Mouse (Mus musculus): ENCODE results near the gene Slc10a7. TPM values are rescaled to one million over a fixed set of nuclear protein-coding genes. Genes with fewer than 3 reads are reported as not detected.
"Not testable (repeated sequence)": the region's sequence is repeated elsewhere in the genome, so short reads cannot be mapped to it uniquely, and the experiment has no call there.

Slc10a7 gene
- total and polyA plus RNA-seq, 3 experiments = 6.6 to 23.2 (median 19.0) TPM

DNA sequence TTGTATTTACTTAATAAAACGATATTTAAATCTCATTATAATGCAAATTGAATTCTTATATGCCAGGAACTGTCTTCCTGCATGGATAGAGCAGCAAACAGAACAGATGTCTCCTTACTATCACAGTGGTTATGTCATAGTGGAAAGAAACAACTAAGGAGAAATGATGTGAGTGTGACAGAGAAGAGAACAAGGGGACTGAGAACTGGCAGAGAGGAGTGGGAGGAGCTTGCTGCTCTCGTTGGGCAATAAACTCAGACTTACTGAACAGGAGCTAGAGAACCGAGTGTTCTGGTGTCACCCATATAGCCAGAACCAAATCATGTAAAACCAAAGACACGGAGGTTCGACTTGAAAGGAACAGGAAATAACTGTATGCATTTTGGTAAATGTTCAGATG is 158.3 kb downstream of the Slc10a7 start:
- no peak for DNase-seq

GRCm38 (mm10) chr8:78668206-78668605 is 159.1 kb downstream of the Slc10a7 start:
- DNase-seq = no peak

DNA sequence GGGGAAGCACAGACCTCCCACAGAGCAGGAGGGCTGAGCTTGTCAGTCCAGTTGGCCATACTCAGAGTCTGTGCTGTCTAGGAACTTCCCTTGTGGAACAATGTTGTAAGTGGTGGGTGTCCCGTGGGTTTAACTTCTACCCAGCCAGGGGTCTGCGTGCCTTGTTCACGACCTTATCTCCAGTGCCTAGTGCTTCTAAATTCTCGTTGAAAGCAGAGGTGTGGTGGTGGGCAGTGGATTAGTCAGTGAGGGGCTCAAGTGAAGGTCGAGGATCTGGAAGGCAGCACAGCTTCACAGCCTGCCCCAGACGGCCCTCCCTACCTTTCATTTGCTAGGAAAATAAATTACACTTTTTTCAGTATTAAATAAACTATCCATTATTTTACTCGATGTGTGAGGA is 161.1 kb downstream of the Slc10a7 start:
- DNase-seq = no peak

GRCm38 (mm10) chr8:78678541-78679219 is 169.5 kb downstream of the Slc10a7 start:
- no peak for DNase-seq

- no peak for DNase-seq
Measured at GRCm38 (mm10) chr8:78690795-78691194, 181.6 kb downstream of the Slc10a7 start.

- DNase-seq = no peak
Measured at GRCm38 (mm10) chr8:78698331-78698741, 189.2 kb downstream of the Slc10a7 start.

DNA sequence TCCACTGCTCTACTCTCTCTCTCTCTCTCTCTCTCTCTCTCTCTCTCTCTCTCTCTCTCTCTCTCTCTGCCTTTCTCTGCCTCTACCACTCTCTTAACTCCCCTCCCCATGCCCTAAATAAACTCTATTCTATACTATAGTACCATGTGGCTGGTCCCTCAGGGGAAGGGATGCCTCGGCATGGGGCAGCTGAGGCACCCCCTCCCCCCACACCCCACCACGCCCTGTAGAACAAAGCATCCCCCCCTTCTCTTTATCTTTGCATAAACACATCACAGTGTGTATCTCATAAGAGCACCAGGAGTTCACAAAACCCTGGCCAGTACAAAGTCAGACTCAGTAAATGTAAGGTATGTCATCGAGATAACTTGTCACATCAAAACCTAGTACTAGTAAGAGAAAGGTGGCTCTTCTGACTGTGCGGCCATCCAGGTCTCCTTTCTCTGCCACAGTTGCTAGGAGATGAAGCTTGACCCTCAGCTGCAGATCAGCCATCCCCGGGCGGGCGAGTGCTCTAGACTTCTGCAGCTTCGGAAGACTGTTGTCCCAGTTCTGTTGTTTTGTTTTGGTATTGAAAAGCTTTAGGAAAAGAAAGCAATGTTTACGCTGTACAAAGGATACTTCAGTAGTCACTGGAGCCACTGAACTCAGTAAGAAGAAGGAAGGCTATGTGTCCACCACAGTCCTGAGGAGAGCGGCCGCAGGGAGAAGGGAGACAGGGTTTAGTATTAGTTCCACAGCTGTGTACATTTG is 194.1 kb downstream of the Slc10a7 start:
- DNase-seq = no peak

DNA sequence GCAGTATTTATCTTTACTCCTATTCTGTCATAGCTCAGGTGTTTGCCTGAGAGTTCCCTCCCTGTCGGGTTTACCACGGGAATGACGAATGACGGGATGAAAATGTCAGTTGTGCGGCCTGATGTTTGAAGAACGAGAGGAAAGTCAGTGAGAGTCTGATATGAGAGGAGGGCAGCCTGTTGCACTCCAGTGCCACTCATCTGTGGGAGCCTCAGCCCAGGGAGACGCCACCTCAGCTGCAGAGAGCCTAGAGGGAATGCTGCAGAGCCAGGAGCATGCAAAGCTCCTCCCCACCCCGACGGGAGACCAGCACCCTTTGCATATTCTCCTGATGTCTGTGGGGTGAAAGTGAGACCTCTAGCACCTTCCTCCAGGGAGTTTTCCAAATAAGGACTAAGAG is 196.8 kb downstream of the Slc10a7 start:
- DNase-seq = no peak

- no peak for DNase-seq
Measured at GRCm38 (mm10) chr8:78709948-78710644, 200.9 kb downstream of the Slc10a7 start.

DNA sequence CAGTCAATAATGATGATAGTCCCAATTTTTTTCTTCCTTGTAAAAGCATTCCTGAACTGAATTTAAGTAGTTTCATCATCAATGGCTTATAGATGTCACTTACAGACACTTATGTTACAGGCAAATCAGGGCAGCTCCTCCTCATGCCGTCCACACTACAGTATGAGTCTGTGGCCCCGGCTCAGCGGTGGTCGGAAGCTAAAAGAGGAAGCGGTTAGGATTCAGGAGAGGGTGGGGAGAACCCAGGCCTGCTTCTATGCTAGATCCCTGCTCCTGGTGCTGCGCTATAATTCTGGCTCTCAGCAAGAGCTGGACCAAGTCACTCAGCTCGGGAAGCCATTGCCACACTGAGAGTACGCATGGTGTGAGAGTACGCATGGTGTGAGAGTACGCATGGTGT is 201.8 kb downstream of the Slc10a7 start:
- no peak for DNase-seq

DNA sequence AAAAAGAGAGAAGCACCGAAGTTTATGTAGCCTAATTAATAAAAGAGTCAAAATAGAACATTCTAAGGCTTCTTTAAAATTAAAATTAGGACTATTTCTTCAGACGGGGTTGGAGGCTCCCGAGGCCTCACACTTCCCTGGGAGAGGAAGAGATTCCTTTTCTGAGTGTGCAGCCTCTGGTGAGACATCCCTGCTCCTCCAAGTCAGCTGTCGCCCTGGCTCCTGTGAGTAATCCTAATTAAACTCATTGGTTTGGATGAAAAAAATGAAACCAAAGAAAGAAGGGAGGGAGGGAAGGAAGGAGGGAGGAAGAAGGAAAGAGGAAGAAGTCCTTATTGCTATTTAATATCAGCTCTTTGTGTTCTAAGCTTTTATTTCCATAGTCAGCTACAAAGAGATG is 205.7 kb downstream of the Slc10a7 start:
- no peak for DNase-seq

- DNase-seq = no peak
Measured at GRCm38 (mm10) chr8:78716546-78716945, 207.4 kb downstream of the Slc10a7 start.

DNA sequence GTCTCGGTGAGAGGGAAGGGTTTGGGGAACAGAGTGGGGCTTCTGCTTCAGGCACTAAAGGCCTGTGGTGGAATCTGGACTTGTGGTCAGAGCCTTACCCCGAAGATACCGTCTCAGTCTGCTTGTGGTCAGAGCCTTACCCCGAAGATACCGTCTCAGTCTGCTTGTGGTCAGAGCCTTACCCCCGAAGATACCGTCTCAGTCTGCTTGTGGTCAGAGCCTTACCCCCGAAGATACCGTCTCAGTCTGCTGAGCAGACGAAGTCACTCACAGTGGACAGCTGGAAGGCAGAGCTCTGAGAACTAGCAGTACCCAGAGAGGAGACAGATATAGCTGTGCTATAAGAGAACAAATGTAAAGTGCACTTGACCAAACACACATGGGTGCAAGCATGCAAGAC is 208.0 kb downstream of the Slc10a7 start:
- DNase-seq = not testable (repeated sequence)

- DNase-seq = no peak
Measured at GRCm38 (mm10) chr8:78719279-78720040, 210.3 kb downstream of the Slc10a7 start.

- no peak for DNase-seq
Measured at GRCm38 (mm10) chr8:78720041-78720414, 210.9 kb downstream of the Slc10a7 start.

- DNase-seq = no peak
Measured at GRCm38 (mm10) chr8:78721576-78721975, 212.4 kb downstream of the Slc10a7 start.

DNA sequence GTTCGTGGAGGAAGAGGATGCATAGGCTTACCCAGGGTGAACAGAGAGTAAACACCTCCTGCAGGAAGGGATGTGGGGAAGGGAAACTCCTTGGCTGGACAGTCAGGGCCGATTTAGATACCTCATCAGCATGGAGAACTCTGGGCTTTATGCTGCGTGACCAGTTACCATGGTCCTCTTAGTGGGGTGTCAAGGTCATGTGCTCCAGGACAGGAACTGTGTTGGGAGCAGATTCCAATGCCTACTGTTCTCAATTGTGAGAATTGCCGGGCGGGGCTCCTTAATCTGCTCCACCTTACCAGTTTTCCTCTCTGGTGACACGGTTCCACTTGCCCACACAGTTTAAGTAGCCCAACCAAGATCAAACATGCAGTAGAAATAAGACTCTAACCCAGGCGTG is 213.1 kb downstream of the Slc10a7 start:
- no peak for DNase-seq

GRCm38 (mm10) chr8:78724832-78725231 is 215.7 kb downstream of the Slc10a7 start:
- DNase-seq = no peak

DNA sequence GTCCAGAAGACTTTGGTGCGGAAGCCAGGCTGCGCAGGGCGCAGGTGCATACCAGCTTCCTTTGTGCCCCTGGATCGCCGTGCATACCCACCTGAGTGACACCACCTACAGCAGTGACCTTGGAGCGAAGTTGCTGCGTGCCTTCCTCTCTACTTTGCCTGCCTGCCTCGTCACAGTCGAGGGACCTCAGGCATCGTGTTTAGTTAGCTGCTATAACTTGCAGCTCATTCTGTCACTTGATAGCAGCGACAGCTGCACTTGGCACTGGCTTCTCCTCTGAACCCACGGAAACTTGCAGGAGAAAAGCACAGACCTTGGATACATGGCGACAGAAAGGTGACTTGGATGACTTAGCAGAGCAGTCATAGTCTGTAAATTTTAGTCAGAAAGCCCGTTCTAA is 219.1 kb downstream of the Slc10a7 start:
- DNase-seq = no peak

DNA sequence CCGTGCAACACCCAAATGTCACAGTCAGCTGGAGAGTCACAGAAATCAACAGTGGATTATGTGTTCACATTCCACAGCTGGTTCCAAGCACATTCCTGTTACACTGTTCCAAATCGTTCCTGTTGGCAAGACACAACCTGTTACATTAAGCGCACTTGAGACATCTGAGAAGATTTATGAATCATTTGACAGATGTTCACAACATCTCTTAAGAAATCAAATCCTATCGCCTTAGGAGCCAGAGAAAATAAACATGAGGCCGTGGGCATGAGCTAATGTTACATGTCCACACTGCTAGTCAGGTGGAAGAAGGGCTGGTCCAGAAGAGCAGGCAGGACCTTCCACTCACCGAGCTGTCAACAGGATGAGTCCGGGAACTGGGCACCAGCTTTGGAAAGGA is 223.3 kb downstream of the Slc10a7 start:
- no peak for DNase-seq

DNA sequence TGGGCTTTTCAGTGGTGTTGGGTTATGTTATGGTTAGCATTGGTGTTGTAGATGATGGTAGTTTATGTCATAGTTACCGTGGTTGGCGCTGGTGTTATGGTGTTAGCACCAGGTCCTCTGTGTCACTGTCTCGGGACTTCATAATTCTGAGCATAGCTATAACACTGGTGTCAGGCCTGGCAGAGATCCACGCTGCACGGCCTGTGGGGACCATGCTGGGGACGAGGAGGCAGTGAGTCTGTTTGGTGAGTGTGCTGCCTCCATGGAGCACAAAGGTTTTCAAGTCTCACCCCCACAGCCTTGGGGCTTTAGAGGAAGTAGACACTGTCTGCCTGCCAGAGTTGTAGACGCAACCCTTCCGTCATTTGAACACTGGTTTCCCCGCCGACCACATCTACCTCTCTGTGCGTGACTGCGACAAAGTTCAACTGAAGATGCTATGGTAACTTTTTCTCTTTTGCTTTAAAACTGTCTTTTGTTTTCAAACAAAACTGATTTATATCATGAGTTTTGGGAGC is 223.9 kb downstream of the Slc10a7 start:
- no peak for DNase-seq

All from adrenal gland, adult 2 months (tissue).